Comparison of ENCODE assay signal across 10 mouse cellular contexts in the genomic region with DNA sequence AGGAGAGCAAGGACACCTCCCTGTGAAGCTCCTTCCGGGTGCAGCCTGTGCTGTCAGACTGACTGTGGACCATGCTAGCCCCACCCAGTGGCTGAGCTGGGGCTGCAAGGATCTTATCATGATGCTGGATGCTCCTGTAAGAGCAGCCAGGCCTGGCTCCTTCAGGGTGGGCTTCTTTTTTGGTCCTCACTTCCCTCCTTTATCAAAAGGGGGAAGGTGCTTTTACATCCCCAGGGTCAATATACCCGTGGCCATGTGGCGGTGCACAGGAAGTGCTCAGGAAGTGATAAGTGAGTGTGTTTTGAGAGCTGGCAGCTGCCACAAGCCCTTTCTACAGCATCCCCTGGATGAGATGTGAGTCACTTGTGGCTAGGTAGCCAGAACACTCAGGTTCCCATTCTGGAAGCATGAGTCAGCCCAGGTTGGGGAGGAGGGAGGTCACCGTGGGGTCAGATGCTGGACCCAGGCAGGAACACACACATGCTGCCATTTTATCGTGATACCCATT. TPM values are rescaled to one million over a fixed set of nuclear protein-coding genes. Genes with fewer than 3 reads are reported as not detected.
A peak's percentile ranks its signal among the peaks of the same experiment; 100 is the strongest.
DNase-seq lines count a peak whose midpoint lies in the region; ATAC-seq and TF ChIP-seq lines count a peak whose summit lies in the region.
"Had no signal": no experiment of that assay in that cellular context is flagged by ENCODE, and none has a peak within 500 bp of the region (broad histone marks: within the 10 kb centered on the region; RNA-seq: fewer than 3 reads in every experiment).

No protein-coding gene starts in this region.

- no peaks in the 10 kb centered on the region for H3K9me3 ChIP-seq in kidney, embryonic 15.5 days (replicated peaks)
- H3K9me3 ChIP-seq in CH12.LX (replicated peaks; ENCODE audit: low read length) = no peaks in the 10 kb centered on the region
- H3K9me3 ChIP-seq in megakaryocyte, embryonic 14.5 days = peaks cover 13% of the 10 kb centered on the region
- H3K9me3 ChIP-seq in neural tube, embryonic 15.5 days (replicated peaks) = no peaks in the 10 kb centered on the region
- H3K9me3 ChIP-seq: liver, embryonic 13.5 days had no signal

- H3K4me1 ChIP-seq in kidney, embryonic 15.5 days = peaks cover 5% of the 10 kb centered on the region; the same call in 1 of the 2 replicates
- peaks cover 2 to 42% of the 10 kb centered on the region in 2 experiments; a peak in 3 of 4 replicates for H3K4me1 ChIP-seq in CH12.LX (ENCODE audit: control insufficient read depth in 1 of 2, insufficient read depth in 2 of 2)
- H3K4me1 ChIP-seq in megakaryocyte, embryonic 14.5 days = peaks cover 54% of the 10 kb centered on the region
- no peaks in the 10 kb centered on the region for H3K4me1 ChIP-seq in neural tube, embryonic 15.5 days
- H3K4me1 ChIP-seq: liver, embryonic 13.5 days had no signal

- H3K27ac ChIP-seq in kidney, embryonic 15.5 days = no peak overlapping the region
- no peak overlapping the region for H3K27ac ChIP-seq in CH12.LX (ENCODE audit: insufficient read depth, low read depth)
- no peak overlapping the region for H3K27ac ChIP-seq in neural tube, embryonic 15.5 days (replicated peaks)
- H3K27ac ChIP-seq: liver, embryonic 13.5 days had no signal

- H3K79me2 ChIP-seq in CH12.LX (replicated peaks; ENCODE audit: control insufficient read depth, extremely low read depth, insufficient read depth, poor library complexity, severe bottlenecking) = no peaks in the 10 kb centered on the region

- no peak overlapping the region for H3K4me3 ChIP-seq in kidney, embryonic 15.5 days (replicated peaks)
- H3K4me3 ChIP-seq in CH12.LX (replicated peaks in 1 of 3; ENCODE audit: low read depth in 2 of 3, low read length in 2 of 3, poor library complexity in 1 of 3) = no peak overlapping the region
- H3K4me3 ChIP-seq in megakaryocyte, embryonic 14.5 days (replicated peaks) = peak overlapping the region; percentile 54
- no peak overlapping the region for H3K4me3 ChIP-seq in neural tube, embryonic 15.5 days (replicated peaks)
- H3K4me3 ChIP-seq: liver, embryonic 13.5 days had no signal

- 46% methylated on average over 5 of the region's 5 CpGs for WGBS in kidney, embryonic 15.5 days
- 71% methylated on average over 5 of the region's 5 CpGs for WGBS in neural tube, embryonic 15.5 days

- dilution Hi-C loops in CH12.LX (cut with MboI; ENCODE audit: extremely low pct_ligation_motif_present, extremely low pct_unique_long_range_greater_than_20kb, low sequenced_read_pairs) = no loop called here

- H3K9ac ChIP-seq in kidney, embryonic 15.5 days = no peak overlapping the region
- no peak overlapping the region for H3K9ac ChIP-seq in CH12.LX (ENCODE audit: insufficient read depth, low read depth)
- no peak overlapping the region for H3K9ac ChIP-seq in neural tube, embryonic 15.5 days (replicated peaks)
- H3K9ac ChIP-seq: liver, embryonic 13.5 days had no signal

- peak; percentile 15 for TF ChIP-seq RAD21 in CH12.LX (IDR thresholded peaks at IDR 0.05; ENCODE audit: low read depth, low read length)

- H3K27me3 ChIP-seq in kidney, embryonic 15.5 days = peaks cover 5% of the 10 kb centered on the region; the same call in 1 of the 2 replicates
- H3K27me3 ChIP-seq in CH12.LX (replicated peaks) = peaks cover 67% of the 10 kb centered on the region
- H3K27me3 ChIP-seq in megakaryocyte, embryonic 14.5 days (replicated peaks) = peaks cover 90% of the 10 kb centered on the region
- H3K27me3 ChIP-seq in neural tube, embryonic 15.5 days (replicated peaks) = no peaks in the 10 kb centered on the region
- H3K27me3 ChIP-seq: liver, embryonic 13.5 days had no signal

- DNase-seq in kidney, postnatal 25 days = peak; percentile 49 to 59
- peak; percentile 55 for DNase-seq in CH12.LX (ENCODE audit: extremely low read depth)
- no peak for DNase-seq in frontal cortex, postnatal 25 days (ENCODE audit: low spot score in 2 of 2)
- no peak for DNase-seq in adrenal gland, adult 8-10 months
- DNase-seq: liver, embryonic 13.5 days had no signal

- H3K4me2 ChIP-seq in kidney, embryonic 15.5 days = no peak overlapping the region
- H3K4me2 ChIP-seq in CH12.LX (ENCODE audit: insufficient read depth, low read depth, poor library complexity, severe bottlenecking) = no peak overlapping the region
- H3K4me2 ChIP-seq in neural tube, embryonic 15.5 days = no peak overlapping the region
- H3K4me2 ChIP-seq: liver, embryonic 13.5 days had no signal

- peak in 1 of 2 experiments; percentile 61; a peak in 2 of 4 replicates for TF ChIP-seq CTCF in CH12.LX (conservative IDR thresholded peaks at IDR 0.05 in 1 of 2, IDR thresholded peaks at IDR 0.05 in 1 of 2; ENCODE audit: low read depth in 2 of 2, low read length in 2 of 2)

- TF ChIP-seq POLR2A in CH12.LX (IDR thresholded peaks at IDR 0.05; ENCODE audit: low read depth, low read length) = no peak

- peak; percentile 12; the same call in 1 of the 2 replicates for TF ChIP-seq EP300 in CH12.LX (IDR thresholded peaks at IDR 0.05; ENCODE audit: low read length)

- in situ Hi-C loops in CH12.LX (cut with MboI; ENCODE audit: low pct_ligation_motif_present, low pct_unique_long_range_greater_than_20kb, low sequenced_read_pairs) = loop anchor here (5.0 kb wide), 1 partner anchor 36 kb away; no protein-coding TSS in a partner anchor

- no peaks in the 10 kb centered on the region for H3K36me3 ChIP-seq in kidney, embryonic 15.5 days
- H3K36me3 ChIP-seq in CH12.LX (replicated peaks in 1 of 2; ENCODE audit: control insufficient read depth in 1 of 2, insufficient read depth in 1 of 2, low read length in 1 of 2) = no peaks in the 10 kb centered on the region
- no peaks in the 10 kb centered on the region for H3K36me3 ChIP-seq in megakaryocyte, embryonic 14.5 days (replicated peaks; ENCODE audit: low read length)
- no peaks in the 10 kb centered on the region for H3K36me3 ChIP-seq in neural tube, embryonic 15.5 days
- H3K36me3 ChIP-seq: liver, embryonic 13.5 days had no signal

- ATAC-seq in kidney, embryonic 15.5 days (replicated peaks; ENCODE audit: low FRiP score) = no peak
- ATAC-seq in common myeloid progenitor, adult 5-6 weeks (replicated peaks; ENCODE audit: low read depth, poor library complexity, severe bottlenecking) = peak; percentile 80
- ATAC-seq in neural tube, embryonic 15.5 days (ENCODE audit: low FRiP score) = no peak

TF ChIP-seq in CH12.LX, 34 proteins besides CTCF, POLR2A, EP300 and RAD21 (continues in another document):
- TF ChIP-seq MAX (IDR thresholded peaks at IDR 0.05; ENCODE audit: low read length) (no peak), ELF1 (IDR thresholded peaks at IDR 0.05; ENCODE audit: low read depth, low read length) (peak; percentile 68), CHD1 (IDR thresholded peaks at IDR 0.05; ENCODE audit: low read depth, low read length) (no peak), MAZ (IDR thresholded peaks at IDR 0.05; ENCODE audit: low read depth, low read length) (no peak), MYC (IDR thresholded peaks at IDR 0.05; ENCODE audit: low read depth, low read length) (0 out of 2 replicates have a peak, but pooled peaks have one; percentile 13), PAX5 (IDR thresholded peaks at IDR 0.05; ENCODE audit: low read length) (no peak), ETS1 (conservative IDR thresholded peaks at IDR 0.05; ENCODE audit: low read depth, low read length) (no peak), NELFE (IDR thresholded peaks at IDR 0.05; ENCODE audit: low read depth, low read length) (no peak), SIN3A (IDR thresholded peaks at IDR 0.05; ENCODE audit: low read length) (no peak), TCF12 (IDR thresholded peaks at IDR 0.05; ENCODE audit: low read depth, low read length) (no peak)

RNA-seq across cellular contexts. Expression of a gene that starts 18.1 kb away (rescaled TPM):
- 1.6 and 2.3 TPM in 2 replicates for polyA plus RNA-seq in kidney, embryonic 15.5 days (2015; fragmentation: Nextera tagmentation; extraction: Ambion mirVana)
- total RNA-seq in CH12.LX (2012; rRNA removed) = not detected in 2 replicates
- not detected in 2 replicates for total RNA-seq in CH12.LX (2014; rRNA removed)
- polyA plus RNA-seq in CH12.LX (2012; ENCODE audit: insufficient read length, low read depth) = 0.20 TPM in 1 of 2 replicates, not detected in the other
- total RNA-seq in common myeloid progenitor, adult 5-6 weeks (2017) = 1.5 and 1.7 TPM in 2 replicates
- 0.63 TPM in 1 of 2 replicates, not detected in the other for polyA plus RNA-seq in megakaryocyte, embryonic 14.5 days (2012; ENCODE audit: insufficient read depth, low replicate concordance)
- 0.12 and 0.41 TPM in 2 replicates for polyA plus RNA-seq in neural tube, embryonic 15.5 days (2015; fragmentation: Nextera tagmentation; extraction: Ambion mirVana)
- 1 to 10 TPM; 7.0 to 9.8 (median 8.1) TPM for total RNA-seq in adrenal gland, adult 8-10 months (2022)

RNA-seq across cellular contexts. Expression of a gene that starts 22.8 kb away (rescaled TPM):
- 69.4 and 73.4 TPM in 2 replicates for polyA plus RNA-seq in kidney, embryonic 15.5 days (2015; fragmentation: Nextera tagmentation; extraction: Ambion mirVana)
- total RNA-seq in CH12.LX (2012; rRNA removed) (0.55 TPM in 2 replicates), CH12.LX (2014; rRNA removed) (0.46 and 0.81 TPM in 2 replicates)
- polyA plus RNA-seq in CH12.LX (2012; ENCODE audit: insufficient read length, low read depth) = 2.5 and 4.1 TPM in 2 replicates
- 0.96 and 4.9 TPM in 2 replicates for total RNA-seq in common myeloid progenitor, adult 5-6 weeks (2017)
- not detected in 2 replicates for polyA plus RNA-seq in megakaryocyte, embryonic 14.5 days (2012; ENCODE audit: insufficient read depth, low replicate concordance)
- polyA plus RNA-seq in neural tube, embryonic 15.5 days (2015; fragmentation: Nextera tagmentation; extraction: Ambion mirVana) = 1.0 and 12.2 TPM in 2 replicates
- total RNA-seq in adrenal gland, adult 8-10 months (2022) = 1 to 10 TPM; 1.1 to 3.2 (median 1.5) TPM

RNA-seq across cellular contexts. Expression of a gene that starts 50.5 kb away (rescaled TPM):
- polyA plus RNA-seq in kidney, embryonic 15.5 days (2015; fragmentation: Nextera tagmentation; extraction: Ambion mirVana) = not detected in 2 replicates
- total RNA-seq in CH12.LX (2012; rRNA removed) = 0.08 TPM in 1 of 2 replicates, not detected in the other
- total RNA-seq in CH12.LX (2014; rRNA removed) = not detected in 2 replicates
- polyA plus RNA-seq in CH12.LX (2012; ENCODE audit: insufficient read length, low read depth) = 0.11 and 0.16 TPM in 2 replicates
- 0.09 TPM in 1 of 2 replicates, not detected in the other for total RNA-seq in common myeloid progenitor, adult 5-6 weeks (2017)
- polyA plus RNA-seq in megakaryocyte, embryonic 14.5 days (2012; ENCODE audit: insufficient read depth, low replicate concordance) = not detected in 2 replicates
- polyA plus RNA-seq in neural tube, embryonic 15.5 days (2015; fragmentation: Nextera tagmentation; extraction: Ambion mirVana) = 0.51 and 0.78 TPM in 2 replicates
- under 1 TPM in 1 of 4 experiments, not detected in 3; 0.17 TPM for total RNA-seq in adrenal gland, adult 8-10 months (2022)
- polyA plus RNA-seq: liver, embryonic 13.5 days had no signal

RNA-seq across cellular contexts. Expression of a gene that starts 59.5 kb away (rescaled TPM):
- 0.17 and 0.18 TPM in 2 replicates for polyA plus RNA-seq in kidney, embryonic 15.5 days (2015; fragmentation: Nextera tagmentation; extraction: Ambion mirVana)
- total RNA-seq in CH12.LX (2012; rRNA removed) = not detected in 2 replicates
- not detected in 2 replicates for total RNA-seq in CH12.LX (2014; rRNA removed)
- polyA plus RNA-seq in CH12.LX (2012; ENCODE audit: insufficient read length, low read depth) = not detected in 2 replicates
- total RNA-seq in common myeloid progenitor, adult 5-6 weeks (2017) = not detected in 2 replicates
- 2.8 TPM in 1 of 2 replicates, not detected in the other for polyA plus RNA-seq in megakaryocyte, embryonic 14.5 days (2012; ENCODE audit: insufficient read depth, low replicate concordance)
- not detected in 2 replicates for polyA plus RNA-seq in neural tube, embryonic 15.5 days (2015; fragmentation: Nextera tagmentation; extraction: Ambion mirVana)
- total RNA-seq in adrenal gland, adult 8-10 months (2022) = not detected
- polyA plus RNA-seq: embryonic facial prominence, embryonic 14.5 days; liver, embryonic 13.5 days had no signal

Comparison
In these comparisons a context has a peak if more than half of its experiments do, and no peak if none do; other contexts are left out.
1. DNase-seq: peak in kidney, postnatal 25 days (2 of 2) and CH12.LX (single experiment); none in frontal cortex, postnatal 25 days (0 of 2) and adrenal gland, adult 8-10 months (single experiment).